Mouse (Mus musculus) CH12.LX (cell line): ENCODE data around the gene Fryl.

Experiments
- CTCF ChIP-seq, 2 experiments: IDR thresholded peaks in 1 of 2; conservative IDR thresholded peaks in 1 of 2; 2 replicates each; pipeline ENCODE4 v1.5.1; 2011 to 2012; ENCODE audit warnings: low read depth in 2 of 2, low read length in 2 of 2, improper control_type of control experiment in 1 of 2, inconsistent platforms in 1 of 2, mild to moderate bottlenecking in 1 of 2, moderate library complexity in 1 of 2
- E2F4 ChIP-seq: IDR thresholded peaks from 2 replicates; pipeline ENCODE4 v1.6.1; 2011; ENCODE audit warnings: low read depth, low read length, improper control_type of control experiment; ENCODE audit not compliant: insufficient replicate concordance
- EP300 ChIP-seq: IDR thresholded peaks from 2 replicates; pipeline ENCODE4 v1.6.1; 2011; ENCODE audit warnings: low read length, improper control_type of control experiment
- GABPA ChIP-seq: IDR thresholded peaks from 2 replicates; pipeline ENCODE4 v1.6.1; 2012; ENCODE audit warnings: low read depth, low read length, improper control_type of control experiment, inconsistent platforms; ENCODE audit not compliant: insufficient replicate concordance
- HCFC1 ChIP-seq: IDR thresholded peaks from 2 replicates; pipeline ENCODE4 v1.6.1; 2012; ENCODE audit warnings: low read depth, mild to moderate bottlenecking, inconsistent platforms, low read length, improper control_type of control experiment
- IRF4 ChIP-seq: IDR thresholded peaks from 2 replicates; pipeline ENCODE4 v1.6.1; 2014; ENCODE audit warnings: low read depth, mild to moderate bottlenecking, inconsistent platforms, low read length, improper control_type of control experiment
- KAT2A ChIP-seq: IDR thresholded peaks from 2 replicates; pipeline ENCODE4 v1.6.1; 2012; ENCODE audit warnings: low read length, improper control_type of control experiment, inconsistent platforms; ENCODE audit not compliant: insufficient replicate concordance
- MAZ ChIP-seq: IDR thresholded peaks from 2 replicates; pipeline ENCODE4 v1.6.1; 2012; ENCODE audit warnings: low read depth, mild to moderate bottlenecking, inconsistent platforms, low read length, improper control_type of control experiment, moderate library complexity
- MXI1 ChIP-seq: IDR thresholded peaks from 2 replicates; pipeline ENCODE4 v1.6.1; 2011; ENCODE audit warnings: mild to moderate bottlenecking, low read depth, low read length, improper control_type of control experiment
- NELFE ChIP-seq: IDR thresholded peaks from 2 replicates; pipeline ENCODE4 v1.6.1; 2011; ENCODE audit warnings: low read depth, low read length, improper control_type of control experiment
- POLR2A ChIP-seq: IDR thresholded peaks from 2 replicates; pipeline ENCODE4 v1.6.1; 2011; ENCODE audit warnings: low read depth, mild to moderate bottlenecking, improper control_type of control experiment, low read length
- RAD21 ChIP-seq: IDR thresholded peaks from 2 replicates; pipeline ENCODE4 v1.6.1; 2011; ENCODE audit warnings: low read depth, mild to moderate bottlenecking, low read length, improper control_type of control experiment, moderate library complexity
- TBP ChIP-seq: conservative IDR thresholded peaks from 2 replicates; pipeline ENCODE4 v1.6.1; 2011; ENCODE audit warnings: low read depth, low read length, improper control_type of control experiment
- ZNF384 ChIP-seq: IDR thresholded peaks from 2 replicates; pipeline ENCODE4 v1.6.1; 2012; ENCODE audit warnings: low read depth, low read length, improper control_type of control experiment, inconsistent platforms

GRCm38 (mm10) chr5:73157502-73157901 lies 98.9 kb downstream of the Fryl start:
- TF ChIP-seq CTCF (conservative IDR thresholded peaks at IDR 0.05 in 1 of 2, IDR thresholded peaks at IDR 0.05 in 1 of 2; ENCODE audit: low read depth in 2 of 2, low read length in 2 of 2) (no peak), ZNF384 (no peak), KAT2A (no peak), POLR2A (no peak), E2F4 (no peak), HCFC1 (no peak), IRF4 (no peak), EP300 (no peak), RAD21 (no peak), TBP (no peak), MAZ (no peak), NELFE (no peak), MXI1 (no peak), GABPA (no peak)
